20 mouse cellular contexts compared by ENCODE assay signal in genomic region chr14:46225851-46226608, GRCm38 (mm10).
DNase-seq lines count a peak whose midpoint lies in the region; ATAC-seq lines count a peak whose summit lies in the region.
"Had no signal": no experiment of that assay in that cellular context is flagged by ENCODE, and none has a peak within 500 bp of the region (broad histone marks: within the 10 kb centered on the region; RNA-seq: fewer than 3 reads in every experiment).

No protein-coding gene starts in this region.

- no peaks in the 10 kb centered on the region for H3K27me3 ChIP-seq in kidney, embryonic 15.5 days
- no peaks in the 10 kb centered on the region for H3K27me3 ChIP-seq in forebrain, embryonic 14.5 days (replicated peaks; ENCODE audit: control insufficient read depth, insufficient read depth, low read length)
- H3K27me3 ChIP-seq: embryonic facial prominence, embryonic 15.5 days; stomach, embryonic 15.5 days had no signal

- no peak overlapping the region for H3K4me2 ChIP-seq in kidney, embryonic 15.5 days
- no peak overlapping the region for H3K4me2 ChIP-seq in forebrain, embryonic 14.5 days (ENCODE audit: low read length)
- H3K4me2 ChIP-seq: embryonic facial prominence, embryonic 15.5 days; stomach, embryonic 15.5 days had no signal

- no peaks in the 10 kb centered on the region for H3K36me3 ChIP-seq in kidney, embryonic 15.5 days
- no peaks in the 10 kb centered on the region for H3K36me3 ChIP-seq in forebrain, embryonic 14.5 days (ENCODE audit: control insufficient read depth, insufficient read depth, low read length)
- H3K36me3 ChIP-seq: embryonic facial prominence, embryonic 15.5 days; hindbrain, embryonic 10.5 days; stomach, embryonic 15.5 days had no signal

- no peak overlapping the region for H3K4me3 ChIP-seq in kidney, embryonic 15.5 days (replicated peaks)
- no peak overlapping the region for H3K4me3 ChIP-seq in forebrain, embryonic 14.5 days (ENCODE audit: low read depth, low read length)
- H3K4me3 ChIP-seq: embryonic facial prominence, embryonic 15.5 days; hindbrain, embryonic 10.5 days; stomach, embryonic 15.5 days had no signal

- 31% methylated on average over 6 of the region's 6 CpGs for WGBS in kidney, embryonic 15.5 days
- WGBS in forebrain, embryonic 14.5 days = 18% methylated on average over 6 of the region's 6 CpGs

- no peaks in the 10 kb centered on the region for H3K9me3 ChIP-seq in kidney, embryonic 15.5 days (replicated peaks)
- no peaks in the 10 kb centered on the region for H3K9me3 ChIP-seq in forebrain, embryonic 14.5 days (replicated peaks; ENCODE audit: control insufficient read depth, low read length)
- H3K9me3 ChIP-seq: embryonic facial prominence, embryonic 15.5 days; hindbrain, embryonic 10.5 days; stomach, embryonic 15.5 days had no signal

- no peak for DNase-seq in kidney, postnatal 25 days
- DNase-seq in Muller cell, postnatal 12 days (ENCODE audit: inconsistent ontology term) = peak; percentile 83
- DNase-seq in brain, adult 2 months (ENCODE audit: low read depth, low spot score) = peak; percentile 16
- DNase-seq in forebrain, embryonic 14.5 days (ENCODE audit: low spot score) = peak; percentile 72
- no peak for DNase-seq in urinary bladder, postnatal 36 days (ENCODE audit: low spot score in 2 of 2)
- DNase-seq in layer of hippocampus, postnatal 25 days (ENCODE audit: extremely low spot score in 1 of 2, low spot score in 1 of 2) = no peak
- no peak for DNase-seq in left cerebral cortex, postnatal 14 days (ENCODE audit: low spot score in 2 of 2)
- DNase-seq: cerebellum, adult 11 months; cerebellum, postnatal 25 days; gastrocnemius, postnatal 10 days; layer of hippocampus, postnatal 36 days; liver; liver, postnatal 0 days; right cerebral cortex, postnatal 14 days had no signal

- intact Hi-C loops in left cerebral cortex, postnatal 14 days (cut with DNase I) = no loop called here

- H3K9ac ChIP-seq in kidney, embryonic 15.5 days = no peak overlapping the region
- no peak overlapping the region for H3K9ac ChIP-seq in forebrain, embryonic 14.5 days (ENCODE audit: low read length)
- H3K9ac ChIP-seq: embryonic facial prominence, embryonic 15.5 days; liver, postnatal 0 days; stomach, embryonic 15.5 days had no signal

- peaks cover 13% of the 10 kb centered on the region; the same call in 1 of the 2 replicates for H3K4me1 ChIP-seq in kidney, embryonic 15.5 days
- H3K4me1 ChIP-seq in forebrain, embryonic 14.5 days (ENCODE audit: control insufficient read depth, insufficient read depth, low read length) = peaks cover 5% of the 10 kb centered on the region; the same call in 1 of the 2 replicates
- H3K4me1 ChIP-seq: embryonic facial prominence, embryonic 15.5 days; hindbrain, embryonic 10.5 days; stomach, embryonic 15.5 days had no signal

- peak; percentile 83 for ATAC-seq in kidney, embryonic 15.5 days (replicated peaks; ENCODE audit: low FRiP score)
- ATAC-seq in forebrain, embryonic 14.5 days = peak; percentile 86
- ATAC-seq: inflammation-experienced regulatory T-cells, adult 6 months; liver, postnatal 0 days; midbrain, embryonic 16.5 days had no signal

- 0 out of 2 replicates have a peak overlapping the region, but pooled peaks have one; percentile 18 for H3K27ac ChIP-seq in kidney, embryonic 15.5 days
- peak overlapping the region; percentile 39; the same call in 1 of the 2 replicates for H3K27ac ChIP-seq in forebrain, embryonic 14.5 days (ENCODE audit: low read depth, low read length)
- H3K27ac ChIP-seq: embryonic facial prominence, embryonic 15.5 days; hindbrain, embryonic 10.5 days; stomach, embryonic 15.5 days had no signal

Comparison
In these comparisons a context has a peak if more than half of its experiments do, and no peak if none do; other contexts are left out.
1. DNase-seq: peak in Muller cell, postnatal 12 days (single experiment), brain, adult 2 months (single experiment) and forebrain, embryonic 14.5 days (single experiment); none in kidney, postnatal 25 days (0 of 2), urinary bladder, postnatal 36 days (0 of 2), layer of hippocampus, postnatal 25 days (0 of 2) and left cerebral cortex, postnatal 14 days (0 of 2).